Mouse (Mus musculus) forelimb bud, embryonic 11.5 days (tissue): ENCODE data around the gene Sept4.

ENCODE experiments used
- DNase-seq: peaks from one replicate; pipeline ENCODE4 v3.0.0-alpha.2; 2012; ENCODE audit warnings: low read depth, low spot score

Gene Sept4

GRCm38 (mm10) chr11:87568255-87568953 is at the start of gene Sept4:
TSS of gene Sept4 (plus strand) at chr11:87568903.
- DNase-seq = no peak

GRCm38 (mm10) chr11:87519260-87519659 is 49.4 kb upstream of the Sept4 start:
- DNase-seq = peak; percentile 29

- DNase-seq = no peak
Observed at GRCm38 (mm10) chr11:87523466-87523865, 45.2 kb upstream of the Sept4 start.

- DNase-seq = no peak
Observed at GRCm38 (mm10) chr11:87523967-87524366, 44.7 kb upstream of the Sept4 start.

- DNase-seq = no peak
Observed at GRCm38 (mm10) chr11:87524780-87525179, 43.9 kb upstream of the Sept4 start.

DNA sequence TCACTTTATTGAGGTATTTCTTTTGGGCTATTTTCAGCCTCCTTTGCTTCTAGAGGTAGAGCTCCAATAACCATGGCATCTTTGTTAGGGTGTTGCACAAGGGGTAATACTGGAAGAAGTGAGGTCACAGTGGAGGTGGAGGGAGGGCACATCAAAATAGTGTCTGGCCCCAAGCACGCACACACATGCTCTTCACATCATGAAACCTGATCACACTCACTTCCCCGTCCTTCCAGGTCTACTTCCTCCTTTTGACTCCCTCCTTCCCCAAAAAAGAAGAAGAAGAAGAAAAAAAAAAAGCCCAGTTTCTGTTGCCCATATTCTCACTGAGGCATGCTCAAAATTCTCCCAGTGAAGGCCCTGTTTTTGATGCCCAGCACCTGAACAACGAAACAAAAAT is 41.3 kb upstream of the Sept4 start:
- no peak for DNase-seq

DNA sequence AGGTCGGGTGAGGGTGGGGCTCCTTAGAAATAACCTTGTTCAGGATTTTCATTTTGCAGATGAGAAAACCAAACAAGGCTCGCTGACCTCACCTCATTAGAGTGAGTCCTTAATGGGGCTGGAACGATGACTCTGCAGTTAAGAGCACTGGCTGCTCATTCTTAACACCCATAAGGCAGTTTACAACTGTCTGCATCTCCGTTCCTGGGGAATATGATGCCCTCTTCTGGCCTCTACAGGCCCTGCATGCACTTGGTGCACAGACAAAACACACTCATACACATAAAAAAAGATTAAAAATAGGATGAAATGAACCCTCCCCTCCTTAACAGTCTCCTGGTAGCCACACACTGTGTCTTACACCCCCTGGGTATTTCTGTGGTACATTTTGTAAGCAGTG is 40.7 kb upstream of the Sept4 start:
- no peak for DNase-seq

DNA sequence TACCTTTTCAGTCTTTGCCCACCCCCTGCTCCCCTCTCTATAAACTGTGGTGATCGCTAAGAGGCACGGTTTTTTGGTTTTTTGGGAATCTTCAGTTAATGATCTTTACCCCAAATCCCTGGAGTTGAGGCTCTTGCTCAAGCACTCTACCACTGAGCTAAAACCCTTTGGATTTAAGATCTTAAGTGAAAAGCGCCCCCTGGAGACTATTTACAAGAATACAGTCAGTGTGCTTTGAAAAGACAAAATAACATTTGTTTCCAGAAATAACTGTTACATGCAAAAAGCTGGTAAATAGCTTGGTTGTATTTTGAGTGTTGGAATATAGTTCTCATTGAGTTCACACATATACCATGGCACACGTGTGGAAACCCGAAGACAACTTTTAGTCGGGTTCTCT is 37.0 kb upstream of the Sept4 start:
- no peak for DNase-seq

- no peak for DNase-seq
Observed at GRCm38 (mm10) chr11:87542285-87542684, 26.4 kb upstream of the Sept4 start.

- no peak for DNase-seq
Observed at GRCm38 (mm10) chr11:87542906-87543305, 25.8 kb upstream of the Sept4 start.

GRCm38 (mm10) chr11:87553342-87553741 is 15.4 kb upstream of the Sept4 start:
- no peak for DNase-seq

DNA sequence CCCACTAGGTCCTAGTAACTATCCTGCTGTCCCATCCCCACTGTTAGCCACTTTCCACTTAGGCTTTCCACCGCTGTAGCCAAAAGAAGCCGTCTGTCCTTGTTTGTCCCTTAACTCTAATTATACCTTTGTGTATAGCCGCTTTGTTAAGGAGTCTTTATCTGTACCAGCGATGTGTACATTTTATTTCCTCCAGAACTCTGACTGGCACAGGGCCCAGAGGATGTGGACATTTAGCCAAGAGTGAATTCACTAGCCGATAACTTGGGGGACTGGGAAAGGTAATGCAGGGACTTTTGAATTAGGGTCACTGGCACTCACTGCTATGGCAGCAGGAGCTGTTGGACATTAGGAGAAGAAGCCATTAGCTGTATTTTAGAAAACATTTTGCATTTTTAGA is 14.3 kb upstream of the Sept4 start:
- no peak for DNase-seq

- DNase-seq = no peak
Observed at GRCm38 (mm10) chr11:87555106-87555703, 13.5 kb upstream of the Sept4 start.

- DNase-seq = no peak
Observed at GRCm38 (mm10) chr11:87561208-87561607, 7.5 kb upstream of the Sept4 start.

DNA sequence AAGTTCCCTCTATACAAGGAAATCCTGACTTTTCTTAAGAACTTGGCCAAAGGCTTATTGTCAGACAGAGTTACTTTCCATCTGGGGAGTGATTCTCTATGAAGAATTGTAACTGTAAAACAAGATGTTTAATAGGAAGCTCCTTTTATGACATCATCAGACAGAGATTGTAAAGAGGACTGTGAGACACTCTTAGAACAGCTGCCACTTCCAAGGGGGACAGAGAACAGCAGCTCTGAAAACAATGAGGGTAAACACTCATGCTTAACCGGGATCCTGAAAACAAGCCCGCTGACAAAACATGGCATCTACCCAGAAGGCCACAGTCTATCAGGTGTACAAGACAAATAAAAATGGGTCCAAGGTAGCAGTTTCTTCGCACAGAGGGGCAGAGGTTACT is 2.2 kb upstream of the Sept4 start, which contains the start of gene Gm11492:
Gene Gm11492 (plus strand): TSS at position 153 of the 400 bp plus-strand sequence.
- DNase-seq = no peak

DNA sequence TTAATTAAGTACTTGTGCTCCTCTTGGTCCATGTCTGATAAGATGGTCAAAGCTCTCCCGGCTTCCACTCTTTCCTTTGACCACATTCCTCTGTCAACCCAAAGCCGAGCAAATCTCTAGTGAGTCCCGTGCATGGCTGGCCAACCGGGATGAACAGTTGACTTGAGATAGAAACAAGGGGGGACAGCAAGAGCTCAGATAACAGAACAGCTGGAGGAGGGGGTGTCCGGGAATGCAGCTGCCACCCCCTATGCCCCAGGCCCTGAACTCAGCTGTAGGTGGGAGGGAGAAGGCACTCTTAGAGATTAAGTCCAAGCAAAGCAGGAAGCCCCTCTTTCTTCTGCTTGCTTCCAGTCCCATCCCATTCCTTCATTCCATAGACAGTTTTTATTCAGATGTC is 2.0 kb downstream of the Sept4 start:
- no peak for DNase-seq

DNA sequence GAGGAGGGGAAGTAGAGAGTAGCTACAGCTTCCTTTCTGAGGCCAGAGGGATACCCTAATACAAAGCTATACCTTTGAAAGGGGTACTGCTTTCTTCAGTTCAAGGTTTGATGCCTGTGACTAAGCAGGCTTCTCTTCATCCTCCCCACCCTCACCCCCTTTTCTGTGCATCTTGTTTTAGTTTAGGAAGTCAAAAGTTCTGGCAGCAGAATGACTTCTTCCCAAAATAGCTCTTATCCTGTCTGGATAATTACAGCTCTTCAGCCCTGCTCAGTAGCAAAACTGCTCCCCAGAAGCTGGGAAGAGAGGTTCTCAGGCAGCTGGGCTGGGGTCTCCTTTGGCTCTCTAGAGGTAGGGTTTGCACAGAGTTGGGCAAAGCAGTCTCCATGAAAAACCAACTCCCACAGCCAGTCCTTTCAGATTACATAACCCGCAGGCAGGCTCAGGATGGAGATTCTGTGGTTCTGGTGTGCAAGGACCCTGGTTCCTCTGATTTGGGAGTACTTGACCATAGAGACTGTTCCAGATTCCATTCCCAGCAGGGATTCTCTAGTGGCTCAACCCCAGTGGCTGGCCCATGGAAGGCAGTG is 2.8 kb downstream of the Sept4 start:
- no peak for DNase-seq

DNA sequence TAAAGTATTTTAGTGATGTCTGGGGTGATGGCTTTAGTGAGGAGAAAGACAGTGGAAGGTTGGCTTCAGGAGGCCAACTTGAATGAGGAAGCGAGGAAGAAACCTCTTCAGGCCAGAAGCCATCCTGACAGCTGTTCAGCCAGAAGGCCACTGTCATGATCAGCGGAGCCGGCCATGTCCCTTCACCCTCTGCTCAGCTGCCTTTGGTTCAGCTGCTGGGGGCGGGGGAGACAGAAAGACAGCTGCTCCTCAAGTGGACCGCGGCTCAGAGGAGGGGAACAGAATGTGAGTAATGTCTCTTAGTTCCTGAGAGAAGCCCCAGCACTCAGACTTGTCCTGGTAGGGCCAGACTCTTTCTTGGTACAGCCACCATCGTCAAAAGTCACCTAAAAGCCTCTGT is 5.0 kb downstream of the Sept4 start:
- no peak for DNase-seq

- DNase-seq = no peak
Observed at GRCm38 (mm10) chr11:87574520-87575180, 5.9 kb downstream of the Sept4 start.

DNA sequence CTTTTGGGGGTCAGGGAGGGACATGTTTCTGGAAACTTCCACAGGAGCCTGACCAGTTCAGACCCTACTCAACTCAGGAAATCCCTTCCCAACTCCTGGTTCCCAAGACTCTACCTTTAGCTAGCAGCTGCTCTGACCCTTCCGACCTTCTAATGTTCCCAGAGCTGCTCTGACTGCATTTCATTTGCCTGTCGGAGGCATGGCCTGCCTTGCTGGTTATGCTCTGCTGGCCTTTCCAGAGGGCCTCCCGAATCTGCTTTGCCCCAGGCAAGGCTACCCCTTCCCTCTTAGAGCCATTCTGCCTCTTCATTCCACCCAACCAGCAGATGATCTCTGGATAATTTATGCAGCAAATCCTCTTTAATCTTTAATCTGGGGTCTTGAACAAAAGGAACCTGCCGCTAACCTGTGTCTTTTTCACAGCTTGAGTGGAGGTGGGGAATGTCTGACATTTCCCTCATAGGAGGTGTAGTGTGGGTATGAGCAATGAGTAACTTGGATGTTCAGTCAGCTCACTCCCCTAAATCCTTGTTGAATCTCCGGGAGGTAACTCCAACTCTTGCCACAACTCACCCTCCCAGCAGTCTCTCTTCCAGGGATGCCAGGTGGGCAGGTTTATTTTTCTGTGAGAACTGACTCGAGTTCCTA is 9.0 kb downstream of the Sept4 start:
- DNase-seq = no peak

GRCm38 (mm10) chr11:87578249-87578962 is 9.7 kb downstream of the Sept4 start:
- DNase-seq = peak; percentile 18
